In genomic region chr14:106088480-106089037, GRCm38 (mm10) we compare ENCODE assay signal across 27 mouse cellular contexts. TPM values are rescaled to one million over a fixed set of nuclear protein-coding genes. Genes with fewer than 3 reads are reported as not detected.
DNase-seq lines count a peak whose midpoint lies in the region; ATAC-seq and TF ChIP-seq lines count a peak whose summit lies in the region.
"Had no signal": no experiment of that assay in that cellular context is flagged by ENCODE, and none has a peak within 500 bp of the region (broad histone marks: within the 10 kb centered on the region; RNA-seq: fewer than 3 reads in every experiment).

No protein-coding gene starts in this region.

- H3K9me3 ChIP-seq in heart, embryonic 13.5 days: no peaks in the 10 kb centered on the region
- H3K9me3 ChIP-seq in midbrain, embryonic 14.5 days (ENCODE audit: control insufficient read depth, low read length): no peaks in the 10 kb centered on the region
- H3K9me3 ChIP-seq: embryonic facial prominence, embryonic 15.5 days; hindbrain, embryonic 15.5 days; neural tube, embryonic 13.5 days had no signal

- peak overlapping the region; percentile 25; the same call in 1 of the 2 replicates for H3K4me2 ChIP-seq in heart, embryonic 13.5 days
- no peak overlapping the region for H3K4me2 ChIP-seq in midbrain, embryonic 14.5 days (ENCODE audit: low read length)
- H3K4me2 ChIP-seq: embryonic facial prominence, embryonic 15.5 days; heart, embryonic 11.5 days; hindbrain, embryonic 15.5 days; midbrain, embryonic 11.5 days; neural tube, embryonic 13.5 days had no signal

- H3K27ac ChIP-seq in heart, embryonic 13.5 days (replicated peaks): no peak overlapping the region
- H3K27ac ChIP-seq in midbrain, embryonic 14.5 days (replicated peaks; ENCODE audit: low read depth, low read length): no peak overlapping the region
- H3K27ac ChIP-seq: embryonic facial prominence, embryonic 15.5 days; gastrocnemius, adult 2 months; hindbrain, embryonic 15.5 days; left cerebral cortex, adult 2 months; neural tube, embryonic 13.5 days had no signal

- no peaks in the 10 kb centered on the region for H3K36me3 ChIP-seq in heart, embryonic 13.5 days
- H3K36me3 ChIP-seq in midbrain, embryonic 14.5 days (ENCODE audit: control insufficient read depth, insufficient read depth, low read length): no peaks in the 10 kb centered on the region
- H3K36me3 ChIP-seq: embryonic facial prominence, embryonic 15.5 days; hindbrain, embryonic 15.5 days; neural tube, embryonic 13.5 days had no signal

- TF ChIP-seq POLR2A in brain, embryonic 14.5 days (IDR thresholded peaks at IDR 0.05; ENCODE audit: borderline replicate concordance, extremely low read depth, insufficient read depth, insufficient read length, poor library complexity, severe bottlenecking): no peak

- H3K27me3 ChIP-seq in heart, embryonic 13.5 days (replicated peaks): no peaks in the 10 kb centered on the region
- no peaks in the 10 kb centered on the region for H3K27me3 ChIP-seq in midbrain, embryonic 14.5 days (ENCODE audit: control insufficient read depth, insufficient read depth, low read length)
- H3K27me3 ChIP-seq: embryonic facial prominence, embryonic 15.5 days; hindbrain, embryonic 15.5 days; neural tube, embryonic 13.5 days had no signal

- intact Hi-C loops in heart, postnatal 36 days (cut with DNase I): no loop called here

- no peak for TF ChIP-seq CTCF in brain, embryonic 14.5 days (IDR thresholded peaks at IDR 0.05; ENCODE audit: borderline replicate concordance, extremely low read depth, insufficient read depth, insufficient read length)

- H3K4me1 ChIP-seq in heart, embryonic 13.5 days: no peaks in the 10 kb centered on the region
- no peaks in the 10 kb centered on the region for H3K4me1 ChIP-seq in midbrain, embryonic 14.5 days (ENCODE audit: control insufficient read depth, insufficient read depth, low read length)
- H3K4me1 ChIP-seq: embryonic facial prominence, embryonic 15.5 days; hindbrain, embryonic 15.5 days; neural tube, embryonic 13.5 days had no signal

- 56% methylated on average over 13 of the region's 13 CpGs for WGBS in heart, embryonic 13.5 days
- WGBS in midbrain, embryonic 14.5 days: 86% methylated on average over 13 of the region's 13 CpGs

- H3K9ac ChIP-seq in heart, embryonic 13.5 days: no peak overlapping the region
- no peak overlapping the region for H3K9ac ChIP-seq in midbrain, embryonic 14.5 days (replicated peaks; ENCODE audit: low read length)
- H3K9ac ChIP-seq: embryonic facial prominence, embryonic 15.5 days; hindbrain, embryonic 15.5 days; neural tube, embryonic 13.5 days had no signal

- H3K4me3 ChIP-seq in heart, embryonic 13.5 days: no peak overlapping the region
- no peak overlapping the region for H3K4me3 ChIP-seq in midbrain, embryonic 14.5 days (replicated peaks; ENCODE audit: low read depth, low read length)
- H3K4me3 ChIP-seq: embryonic facial prominence, embryonic 15.5 days; gastrocnemius, adult 2 months; hindbrain, embryonic 15.5 days; left cerebral cortex, adult 2 months; neural tube, embryonic 13.5 days had no signal

- DNase-seq in heart, postnatal 36 days: no peak
- peak; percentile 14 to 38 for DNase-seq in kidney, postnatal 25 days
- no peak for DNase-seq in kidney, adult 8-10 months
- DNase-seq in MN1 (ENCODE audit: low spot score): peak; percentile 80
- DNase-seq in brain, embryonic 14.5 days (ENCODE audit: low read depth): peak; percentile 36
- DNase-seq in midbrain, embryonic 14.5 days: no peak
- DNase-seq: cerebellum, adult 18-20 months; cerebellum, postnatal 25 days; gastrocnemius, adult 2 months; layer of hippocampus, adult 9-11 months; left cerebral cortex, postnatal 4 days; liver; lung, postnatal 36 days; spleen, adult 18-20 months; thymus, postnatal 36 days had no signal

- ATAC-seq in heart, embryonic 13.5 days (ENCODE audit: extremely low read depth, insufficient number of reproducible peaks, low FRiP score, low TSS enrichment): no peak
- ATAC-seq in midbrain, embryonic 14.5 days (ENCODE audit: low FRiP score, low TSS enrichment): no peak
- ATAC-seq: forebrain, embryonic 16.5 days; intestine, embryonic 16.5 days; Patski had no signal

RNA-seq across cellular contexts. Expression of gene Trim52, which starts 17.4 kb away (rescaled TPM):
- polyA plus RNA-seq in heart, embryonic 13.5 days (2015; fragmentation: Nextera tagmentation; extraction: Ambion mirVana): not detected in 2 replicates
- total RNA-seq in heart, postnatal 36 days (2021): not detected
- not detected in 2 replicates for polyA plus RNA-seq in brain, embryonic 14.5 days (2012; rRNA removed)
- not detected in 2 replicates for polyA plus RNA-seq in midbrain, embryonic 14.5 days (2014; fragmentation: Nextera tagmentation; extraction: Ambion mirVana)
- total RNA-seq: gastrocnemius, adult 2 months; heart, postnatal 25 days; left cerebral cortex, adult 2 months; left cerebral cortex, postnatal 4 days had no signal
- polyA plus RNA-seq: embryonic facial prominence, embryonic 15.5 days; forebrain, embryonic 16.5 days; heart, embryonic 11.5 days; hindbrain, embryonic 15.5 days; intestine, embryonic 16.5 days; liver, embryonic 16.5 days; midbrain, embryonic 11.5 days; neural tube, embryonic 13.5 days; Patski had no signal

Comparison
In these comparisons a context has a peak if more than half of its experiments do, and no peak if none do; other contexts are left out.
1. DNase-seq: peak in kidney, postnatal 25 days (2 of 2), MN1 (single experiment) and brain, embryonic 14.5 days (single experiment); none in heart, postnatal 36 days (0 of 2), kidney, adult 8-10 months (0 of 2) and midbrain, embryonic 14.5 days (single experiment).